Mouse (Mus musculus) left cerebral cortex, adult 2 months (tissue): ENCODE data around the gene Vps37d. TPM values are rescaled to one million over a fixed set of nuclear protein-coding genes. Genes with fewer than 3 reads are reported as not detected.
A peak's percentile ranks its signal among the peaks of the same experiment; 100 is the strongest.

Source experiments
- DNase-seq, 2 experiments: peaks; one replicate each; pipeline ENCODE4 v3.0.0; 2021 to 2022; ENCODE audit warnings: low spot score in 2 of 2, mixed read lengths in 1 of 2; ENCODE audit errors: extremely low spot score in 1 of 2
- H3K27ac ChIP-seq: fragments of 200-600 bp; 2 replicates; pipeline ENCODE4 v1.8.1; 2022
- H3K4me3 ChIP-seq: fragments of 200-600 bp; 2 replicates; pipeline ENCODE4 v1.8.1; 2022
- CTCF ChIP-seq: fragments of 200-600 bp; IDR thresholded peaks from 2 replicates; pipeline ENCODE4 v1.8.1; 2022; ENCODE audit warnings: antibody characterized with exemption, mild to moderate bottlenecking, moderate library complexity
- intact Hi-C: fragments of 180-260 bp; cut with DNase I; formaldehyde crosslinking; loops from one replicate; pipeline ENCODE4 v1.15.1; 2025
- total RNA-seq, 2 experiments: library from RNA; stranded (reverse); gene quantifications; 2 replicates each; pipeline ENCODE4 v1.2.3; 2021

Vps37d gene
- total RNA-seq, 2 experiments from 2014 or later, result 26.8 to 30.8 TPM

DNA sequence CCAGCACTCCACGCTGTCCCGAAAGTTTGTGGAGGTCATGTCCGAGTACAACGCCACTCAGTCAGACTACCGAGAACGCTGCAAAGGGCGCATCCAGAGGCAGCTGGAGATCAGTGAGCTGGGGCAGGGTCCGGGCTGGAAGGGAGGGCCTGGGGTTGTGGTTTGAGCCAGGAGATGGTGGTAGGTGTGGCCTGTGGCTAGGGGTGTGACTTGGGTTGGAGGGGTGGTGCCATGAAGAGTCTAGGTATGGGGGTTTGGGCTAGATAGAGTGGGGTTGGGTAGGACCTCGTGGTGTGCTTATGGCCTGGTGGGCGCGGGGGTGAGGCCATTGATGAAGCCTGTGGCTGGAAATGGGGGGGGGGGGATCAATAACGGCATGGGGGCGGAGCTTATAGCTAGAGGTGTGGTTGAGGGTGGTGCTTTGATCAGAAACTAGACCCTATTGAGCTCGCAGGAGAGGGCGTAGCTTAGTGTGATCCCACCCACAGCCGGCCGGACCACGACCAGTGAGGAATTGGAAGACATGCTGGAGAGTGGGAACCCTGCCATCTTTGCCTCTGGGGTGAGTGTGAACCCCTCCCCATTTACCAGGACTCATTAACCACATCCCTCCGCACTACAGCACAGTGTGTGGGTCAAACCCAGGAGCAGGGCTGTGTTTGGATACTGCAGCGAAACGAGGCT lies 35.8 kb downstream of the Vps37d start:
- no peak for TF ChIP-seq CTCF

DNA sequence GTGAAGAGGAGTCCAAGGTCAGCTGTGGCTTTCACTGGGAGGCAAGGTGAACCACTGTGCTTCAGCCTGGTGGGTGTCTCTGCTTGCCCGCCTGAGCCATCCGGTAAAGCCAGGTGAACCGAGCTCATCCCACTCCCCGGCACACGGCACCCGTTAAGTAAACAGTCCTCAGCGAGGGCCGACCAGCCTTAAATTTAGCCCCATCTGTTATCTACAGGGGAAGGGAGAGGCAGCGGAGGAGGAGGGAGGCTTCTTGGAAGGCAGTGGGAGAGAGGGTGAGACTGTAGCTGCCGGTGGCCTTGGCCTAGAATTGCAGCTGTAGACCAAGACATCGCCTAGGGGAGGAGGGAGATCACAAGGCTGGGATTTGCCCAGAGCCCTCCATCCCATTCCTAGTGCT lies 37.3 kb downstream of the Vps37d start:
- TF ChIP-seq CTCF, result no peak
- H3K27ac ChIP-seq, result peak overlapping the region; percentile 95

More for the DNA sequence above, 35.8 kb downstream of the Vps37d start:
- no peak for DNase-seq
- H3K27ac ChIP-seq, result peak overlapping the region; percentile 95
- no peak overlapping the region for H3K4me3 ChIP-seq
- intact Hi-C loops, result no loop called here

DNA sequence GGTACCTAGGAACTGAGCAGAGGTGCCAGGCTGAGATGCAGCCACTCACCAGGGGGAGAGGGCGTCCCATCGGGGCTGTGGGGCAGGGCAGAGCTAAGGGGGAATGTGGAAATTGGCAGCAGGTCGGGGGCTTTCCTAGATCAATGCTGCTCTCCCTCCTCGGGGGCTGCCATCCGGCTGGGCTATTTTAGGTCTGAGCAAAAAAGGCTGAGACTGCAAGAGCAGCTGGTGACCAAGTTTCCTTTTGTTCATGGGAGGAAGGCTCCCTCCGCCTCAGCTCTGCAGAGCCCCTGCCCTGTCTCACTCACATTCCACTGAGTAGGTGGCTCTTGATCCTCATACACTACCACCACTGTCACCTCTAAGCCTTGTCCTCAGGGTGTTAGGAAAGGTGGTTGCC lies 38.0 kb downstream of the Vps37d start:
- DNase-seq, result no peak
- Histone ChIP-seq H3K27ac (peak overlapping the region; percentile 95), H3K4me3 (no peak overlapping the region; the same call in 1 of the 2 replicates)
- intact Hi-C loops, result loop anchor here (1.0 kb wide), 1 partner anchor 14 kb away; no protein-coding TSS in a partner anchor
- no peak for TF ChIP-seq CTCF

More for the DNA sequence above, 37.3 kb downstream of the Vps37d start:
- intact Hi-C loops, result loop anchor here (1.0 kb wide), 1 partner anchor 14 kb away; no protein-coding TSS in a partner anchor
- no peak overlapping the region; the same call in 1 of the 2 replicates for H3K4me3 ChIP-seq
- DNase-seq, result peak in 1 of 2 experiments; percentile 60

DNA sequence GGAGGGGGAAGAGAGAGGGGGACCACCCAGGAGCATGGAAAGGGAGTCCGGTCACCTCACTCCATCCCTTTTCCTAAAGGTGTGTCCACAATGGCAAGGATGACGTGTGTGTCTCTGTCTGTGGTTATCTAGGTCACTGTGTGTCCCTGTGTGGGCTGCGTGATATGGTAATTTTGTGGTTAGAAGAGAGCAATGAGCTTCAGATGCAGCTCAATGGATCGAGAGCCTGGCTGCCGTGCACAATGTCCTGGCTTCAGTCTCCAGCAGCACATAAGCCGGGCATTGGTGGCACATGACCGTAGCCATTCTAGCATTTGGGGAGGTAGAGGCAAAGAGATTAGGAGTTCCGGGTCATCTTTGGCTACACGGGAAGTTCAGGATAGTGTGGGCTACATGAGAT lies 38.5 kb downstream of the Vps37d start:
- TF ChIP-seq CTCF, result no peak
- Histone ChIP-seq H3K27ac (peak overlapping the region; percentile 95), H3K4me3 (no peak overlapping the region)
- intact Hi-C loops, result no loop called here
- DNase-seq, result no peak

DNA sequence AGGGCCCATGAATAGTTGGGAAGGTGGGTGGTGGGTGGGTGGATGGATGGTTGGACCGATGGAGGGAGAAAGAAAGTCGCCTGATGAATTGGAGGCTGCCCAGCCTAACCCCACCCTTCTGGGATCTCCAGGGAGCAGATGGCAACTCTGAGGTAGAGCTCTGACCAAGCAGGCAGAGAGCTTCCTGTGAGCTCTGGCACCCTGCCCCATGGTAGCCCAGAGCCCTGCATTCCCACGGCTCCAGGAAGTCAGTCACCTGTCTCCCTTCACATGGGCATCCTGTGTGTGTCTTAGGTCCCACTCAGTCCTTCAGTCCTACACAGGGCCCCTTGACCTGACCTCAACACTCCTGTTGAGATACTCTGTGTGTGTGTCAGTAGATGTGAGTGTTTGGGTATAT lies 40.1 kb downstream of the Vps37d start:
- intact Hi-C loops, result no loop called here
- no peak for DNase-seq
- no peak for TF ChIP-seq CTCF
- Histone ChIP-seq H3K27ac (peak overlapping the region; percentile 91), H3K4me3 (no peak overlapping the region)

DNA sequence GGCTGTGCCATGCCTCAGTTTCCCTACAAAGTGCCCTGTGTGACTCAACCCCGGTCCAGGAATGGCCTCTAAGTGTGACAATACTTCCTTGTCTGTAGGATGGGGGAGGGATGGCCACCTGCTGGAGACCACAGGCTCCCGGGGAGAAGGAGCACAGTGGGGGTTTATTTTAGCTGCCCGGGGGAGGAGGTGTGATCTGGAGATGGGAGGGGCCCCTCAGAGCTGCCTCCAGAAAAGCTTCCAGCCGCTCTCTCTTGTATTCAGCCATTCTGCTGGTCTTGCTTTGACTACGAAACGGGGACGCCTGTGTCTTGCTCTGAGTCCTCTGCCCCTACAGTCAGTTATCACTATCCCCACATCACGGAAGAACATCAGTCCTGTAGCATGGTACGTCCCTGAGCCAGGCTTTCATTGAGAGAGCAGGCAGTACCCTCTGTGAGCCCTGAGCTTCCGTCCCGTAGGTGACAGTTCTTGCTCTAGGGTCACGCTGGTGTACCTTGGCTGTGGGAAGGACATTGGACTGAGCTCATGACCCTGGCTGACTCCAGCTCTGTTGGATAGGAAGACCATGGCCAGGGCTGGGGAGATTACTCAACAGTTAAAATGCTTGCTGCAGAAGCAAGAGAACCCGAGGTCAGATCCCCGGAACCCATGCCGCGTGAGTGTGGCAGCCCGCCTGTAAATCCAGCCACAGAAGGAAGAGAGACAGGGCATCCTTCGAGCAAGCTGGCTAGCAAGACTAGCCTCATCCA lies 42.3 kb downstream of the Vps37d start:
- TF ChIP-seq CTCF, result peak; percentile 5
- intact Hi-C loops, result no loop called here
- Histone ChIP-seq H3K27ac (peak overlapping the region; percentile 91), H3K4me3 (no peak overlapping the region)
- DNase-seq, result peak; percentile 49 to 71

DNA sequence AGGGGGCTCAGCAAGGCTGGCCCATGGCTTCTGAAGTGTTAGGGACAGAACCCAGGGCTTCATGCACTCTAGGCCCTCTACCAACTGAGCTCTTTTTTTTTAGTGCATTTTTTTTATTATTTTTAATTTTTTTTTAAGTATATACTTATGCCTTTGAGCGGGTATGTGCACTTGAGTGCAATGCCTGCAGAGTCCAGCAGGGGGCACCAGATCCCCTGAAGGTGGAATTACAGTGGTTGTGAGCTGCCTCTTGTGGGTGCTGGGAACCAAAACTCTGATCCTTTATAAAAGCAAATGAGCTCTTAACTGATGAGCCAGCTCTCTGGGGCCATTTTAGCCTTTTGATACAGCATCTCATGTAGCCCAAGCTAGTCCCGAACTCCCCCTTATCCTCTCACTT lies 43.5 kb downstream of the Vps37d start:
- Histone ChIP-seq H3K27ac (no peak overlapping the region), H3K4me3 (no peak overlapping the region)
- intact Hi-C loops, result no loop called here
- DNase-seq, result no peak
- TF ChIP-seq CTCF, result peak; percentile 55

DNA sequence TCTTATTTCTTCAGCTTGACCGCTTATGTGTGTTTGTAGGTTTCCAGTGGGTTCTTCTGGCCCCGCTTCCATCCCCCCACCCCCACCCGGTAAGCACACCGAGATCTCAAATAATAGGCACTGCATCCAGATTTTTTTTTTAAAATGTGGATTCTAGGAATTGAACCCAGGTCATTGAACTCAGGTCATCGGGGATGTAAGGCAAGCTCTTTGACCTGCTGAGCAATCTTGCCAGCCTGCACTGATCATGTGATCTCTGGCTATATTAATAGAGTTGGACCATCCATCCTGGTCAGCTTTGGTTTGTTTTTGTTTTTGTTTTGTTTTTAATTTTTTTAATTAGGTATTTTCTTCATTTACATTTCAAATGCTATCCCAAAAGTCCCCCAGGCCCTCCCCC lies 45.5 kb downstream of the Vps37d start:
- no peak for TF ChIP-seq CTCF
- intact Hi-C loops, result no loop called here
- Histone ChIP-seq H3K4me3 (no peak overlapping the region), H3K27ac (no peak overlapping the region)
- no peak for DNase-seq

DNA sequence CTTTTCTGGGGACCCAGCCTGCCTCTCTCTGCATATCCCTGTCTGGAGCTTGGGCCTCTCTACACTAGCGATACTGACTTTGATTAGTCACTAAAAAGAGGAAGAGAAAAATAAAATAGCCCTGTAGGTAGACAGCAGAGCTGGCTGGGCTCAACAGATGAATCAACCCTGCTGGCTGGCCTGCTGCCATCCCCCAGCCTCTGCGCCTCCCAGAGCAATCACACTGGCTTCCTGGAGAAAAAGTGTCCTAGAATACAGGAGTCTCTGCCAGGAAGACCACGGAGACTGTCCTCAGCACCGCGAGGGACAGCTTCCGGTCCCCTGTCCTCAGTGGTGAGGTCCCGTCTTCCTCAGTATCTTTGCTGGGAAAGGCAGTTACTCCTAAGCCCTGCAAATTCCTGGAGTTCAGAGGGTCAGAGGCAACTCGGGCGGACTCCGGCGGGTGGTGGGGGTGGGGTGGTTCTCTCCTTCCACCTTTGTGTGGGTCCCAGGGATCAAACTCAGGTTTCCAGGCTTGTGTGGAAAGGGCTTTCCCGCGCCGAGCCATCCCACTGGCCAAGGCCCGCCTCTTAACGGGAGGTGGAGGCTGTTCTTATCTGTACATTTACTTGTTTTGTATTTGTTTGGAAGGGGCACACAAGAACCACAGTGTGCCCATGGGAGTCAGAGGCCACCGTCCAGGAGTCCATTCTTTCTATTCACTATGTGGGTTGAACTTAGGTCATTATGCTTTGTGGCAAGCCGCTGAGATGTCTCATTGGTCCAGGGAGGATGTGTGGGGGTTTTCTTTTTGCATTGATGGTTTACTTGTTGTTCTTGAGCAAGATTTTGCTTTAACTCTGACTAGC lies 48.8 kb downstream of the Vps37d start:
- no peak for TF ChIP-seq CTCF
- intact Hi-C loops, result no loop called here
- peak overlapping the region; percentile 80 for H3K27ac ChIP-seq
- H3K4me3 ChIP-seq, result peak overlapping the region; percentile 23; the same call in 1 of the 2 replicates
- DNase-seq, result peak; percentile 60 to 79

DNA sequence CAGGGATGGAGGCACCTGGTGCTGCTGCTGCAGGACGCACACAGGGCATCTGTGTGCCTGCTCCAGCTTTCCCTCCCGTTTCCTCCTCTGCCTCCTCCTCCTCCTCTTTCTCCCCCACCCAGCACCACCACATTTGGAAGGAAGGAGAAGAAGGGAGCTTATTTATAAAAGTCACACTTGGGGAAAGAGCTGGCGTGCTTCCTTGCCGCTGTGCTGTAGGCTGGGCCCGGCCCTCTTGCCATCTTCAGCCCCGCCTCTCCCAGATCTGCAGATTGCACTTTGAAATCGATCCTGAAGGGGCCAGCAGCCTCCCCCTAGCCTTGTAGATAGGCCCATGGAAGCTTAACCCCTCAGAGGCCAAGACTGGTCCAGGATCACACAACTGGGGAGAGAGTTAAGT lies 52.2 kb downstream of the Vps37d start:
- TF ChIP-seq CTCF, result peak; percentile 24
- intact Hi-C loops, result loop anchor here (1.0 kb wide), 1 partner anchor 14 kb away; no protein-coding TSS in a partner anchor
- peak in 1 of 2 experiments; percentile 64 for DNase-seq
- Histone ChIP-seq H3K27ac (peak overlapping the region; percentile 89), H3K4me3 (peak overlapping the region; percentile 85)

DNA sequence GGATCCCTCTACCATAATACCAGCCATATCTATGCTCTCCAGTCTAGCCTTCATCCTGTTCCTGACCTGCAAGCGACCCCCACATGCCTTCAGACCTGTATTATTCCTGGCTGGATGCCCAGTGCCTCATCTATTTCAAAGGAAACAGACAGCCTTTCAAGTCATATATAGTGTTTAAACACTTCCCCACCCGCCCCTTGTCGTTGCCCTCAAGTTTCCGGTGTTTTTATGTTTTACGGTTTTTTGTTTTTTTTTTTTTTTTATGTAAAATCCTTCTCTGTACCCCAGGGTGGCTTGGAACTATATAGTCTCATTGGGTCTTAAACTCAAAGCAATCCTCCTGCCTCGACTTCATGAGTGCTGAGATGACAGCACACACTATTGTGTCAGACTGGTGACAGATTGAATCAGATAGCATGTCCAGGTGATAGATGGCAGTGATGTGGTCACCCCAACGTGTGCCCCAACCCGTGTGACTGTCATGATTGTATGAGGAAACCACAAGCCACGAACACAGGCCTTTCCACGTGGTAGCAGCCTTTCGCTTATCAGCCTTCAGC lies 53.3 kb downstream of the Vps37d start:
- intact Hi-C loops, result no loop called here

More for the DNA sequence above, 53.3 kb downstream of the Vps37d start:
- no peak for TF ChIP-seq CTCF
- Histone ChIP-seq H3K4me3 (peak overlapping the region; percentile 85), H3K27ac (peak overlapping the region; percentile 89)
- no peak for DNase-seq
